Mouse (Mus musculus) layer of hippocampus, adult 18-20 months (tissue): Measurements from ENCODE around the gene Slc9a9. TPM values are rescaled to one million over a fixed set of nuclear protein-coding genes. Genes with fewer than 3 reads are reported as not detected.

ENCODE experiments used
- DNase-seq, 2 experiments: peaks; one replicate each; pipeline ENCODE4 v3.0.0; 2022; ENCODE audit warnings: low spot score in 2 of 2
- total RNA-seq, 2 experiments: library from RNA; stranded (reverse); gene quantifications; 2 replicates each; pipeline ENCODE4 v1.2.3; 2021

Slc9a9 gene
- total RNA-seq, 2 experiments from 2014 or later = 16.2 TPM

DNA sequence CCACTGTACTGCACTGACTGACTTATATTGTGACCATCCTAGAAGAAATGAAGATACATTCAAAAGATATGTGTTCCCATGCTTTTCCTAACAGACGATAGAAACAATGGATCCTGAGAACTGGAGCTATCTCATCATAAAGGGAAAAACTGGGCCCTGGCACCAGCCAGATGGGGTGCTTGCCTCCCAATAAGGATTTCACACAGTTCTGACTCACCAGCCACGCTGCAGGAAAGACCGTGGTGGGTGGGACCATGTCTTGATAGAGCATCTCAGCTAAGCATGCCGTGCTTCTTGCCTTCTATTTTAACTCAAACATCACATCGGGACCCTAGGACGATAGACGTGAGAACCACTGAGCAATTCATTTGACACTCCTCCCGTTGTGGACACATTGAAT is 60.7 kb downstream of the Slc9a9 start:
- no peak for DNase-seq

GRCm38 (mm10) chr9:94732136-94732535 is 62.4 kb downstream of the Slc9a9 start:
- DNase-seq = no peak

DNA sequence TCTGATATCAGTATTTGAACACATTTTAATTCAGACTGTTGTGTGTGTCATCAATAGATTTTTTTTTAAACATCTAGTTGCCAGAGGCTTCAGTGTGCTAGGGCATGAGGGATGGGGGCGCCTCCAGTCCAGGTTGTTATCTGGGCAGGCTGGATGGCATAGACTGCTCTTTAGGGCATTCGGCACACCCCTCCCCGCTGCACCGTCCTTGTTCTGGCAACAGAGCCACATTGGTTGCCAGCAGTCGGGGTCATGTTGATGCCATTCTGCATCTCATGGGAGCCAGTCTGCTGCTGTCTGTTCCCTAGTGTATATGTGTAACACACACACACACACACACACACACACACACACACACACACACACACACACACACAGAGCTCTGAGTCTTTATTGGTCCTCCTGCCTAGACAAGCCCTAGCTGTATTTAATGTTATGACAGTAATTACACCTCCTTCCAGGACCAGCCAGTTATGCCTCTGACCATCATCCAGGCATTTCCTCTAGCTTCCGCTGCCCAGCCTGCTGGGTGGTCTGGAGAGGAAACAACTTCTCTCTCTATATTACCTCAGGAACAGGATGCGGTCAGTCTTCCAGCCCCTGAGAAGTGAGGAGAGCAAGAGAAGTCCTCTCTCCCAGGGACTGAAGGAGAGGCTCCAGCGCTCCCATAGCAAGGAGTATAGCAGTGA is 63.0 kb downstream of the Slc9a9 start:
- no peak for DNase-seq

DNA sequence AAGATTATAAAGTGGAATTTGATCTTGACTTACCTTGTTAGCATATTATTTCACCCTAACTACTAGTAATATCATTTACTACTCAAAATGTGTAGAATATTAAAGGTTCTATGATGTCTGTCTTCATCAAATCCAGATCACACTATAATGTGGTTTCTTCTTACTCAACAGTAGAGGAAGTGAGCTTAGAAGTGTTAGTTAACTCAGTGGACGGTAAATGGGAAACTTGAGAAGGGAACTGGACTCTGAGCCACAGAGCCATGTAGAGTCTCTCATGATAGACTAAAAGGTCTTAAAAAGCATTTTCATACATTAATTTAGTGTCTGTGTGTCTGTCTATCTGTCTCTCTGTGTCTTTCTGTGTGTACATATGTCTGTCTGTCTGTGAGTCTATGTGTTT is 64.6 kb downstream of the Slc9a9 start:
- no peak for DNase-seq

DNA sequence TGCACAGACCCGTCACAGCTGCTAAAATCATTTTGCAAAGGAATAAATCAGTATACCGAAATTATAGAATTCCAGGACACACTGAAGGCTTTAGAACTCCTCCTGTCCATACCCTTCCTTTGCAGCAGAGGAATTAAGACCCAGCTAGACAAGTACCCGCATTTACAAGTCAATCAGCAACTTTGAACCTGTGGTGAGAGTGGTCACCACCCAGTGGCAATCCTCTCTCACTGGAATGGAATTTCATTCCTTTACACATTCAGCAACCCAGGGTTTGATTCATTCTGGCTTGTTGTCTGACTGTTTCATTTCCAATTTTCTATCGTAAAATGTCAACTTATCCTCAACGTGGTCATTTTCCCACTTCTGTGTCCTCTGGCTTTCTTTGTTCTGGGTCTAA is 67.5 kb downstream of the Slc9a9 start:
- no peak for DNase-seq

DNA sequence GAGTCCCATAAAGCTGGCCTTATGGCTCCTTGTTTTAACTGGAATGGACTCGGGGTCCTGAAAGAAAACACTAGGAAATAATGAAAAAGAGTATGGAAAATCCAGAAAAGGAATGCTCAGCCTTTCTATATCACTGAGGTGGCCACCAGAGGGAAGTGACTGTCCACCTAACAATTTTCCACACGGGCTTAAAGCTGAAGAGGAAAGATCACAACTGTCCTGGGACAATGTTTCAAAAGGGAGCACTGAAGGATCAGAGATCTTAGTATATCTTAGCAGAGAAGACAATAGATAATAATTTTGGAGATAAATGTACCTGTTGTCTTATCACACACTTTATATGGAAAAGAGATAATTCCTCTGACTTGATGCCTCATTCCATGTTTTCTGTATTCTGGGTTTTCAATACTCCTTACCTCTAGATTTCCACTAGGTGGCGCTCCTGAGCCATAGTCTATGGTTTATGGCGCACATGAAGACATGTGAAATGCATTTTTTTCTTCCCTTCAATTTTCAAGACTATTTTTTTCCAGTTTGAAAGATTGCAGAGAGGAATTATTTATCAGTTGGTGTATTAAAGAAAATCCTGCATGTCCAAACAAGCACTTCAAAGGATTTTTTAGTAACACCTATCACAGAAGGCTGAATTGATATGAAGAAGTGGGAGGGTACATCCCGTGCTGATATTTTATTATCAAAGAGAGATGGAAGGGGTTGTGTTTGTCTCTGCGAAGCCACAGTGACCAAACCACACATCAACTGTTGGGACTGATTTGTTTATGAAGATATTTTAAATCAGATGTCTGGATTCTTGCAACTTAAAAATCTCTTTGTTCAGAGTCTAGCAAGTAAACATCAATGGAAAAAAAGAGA is 69.1 kb downstream of the Slc9a9 start:
- peak; percentile 57 to 86 for DNase-seq

GRCm38 (mm10) chr9:94740841-94741240 is 71.1 kb downstream of the Slc9a9 start:
- no peak for DNase-seq

DNA sequence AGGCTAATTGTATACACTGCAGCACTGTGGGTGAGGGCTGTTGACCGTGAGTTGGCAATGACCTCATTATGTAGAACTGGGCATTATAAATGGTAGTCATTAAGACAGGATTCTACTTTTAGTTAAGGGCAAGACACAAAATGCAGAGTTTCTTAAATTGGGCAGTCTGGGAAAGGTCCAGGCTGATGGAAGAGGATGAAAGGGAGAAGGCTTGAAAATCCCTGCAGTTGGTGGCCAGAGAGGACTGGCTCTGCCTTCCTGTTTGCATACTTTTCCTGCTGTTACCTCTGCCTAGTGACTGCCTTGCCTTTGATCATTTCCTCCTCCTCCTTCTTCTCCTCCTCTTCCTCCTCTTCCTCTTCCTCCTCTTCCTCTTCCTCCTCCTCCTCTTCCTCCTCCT is 73.6 kb downstream of the Slc9a9 start:
- no peak for DNase-seq

DNA sequence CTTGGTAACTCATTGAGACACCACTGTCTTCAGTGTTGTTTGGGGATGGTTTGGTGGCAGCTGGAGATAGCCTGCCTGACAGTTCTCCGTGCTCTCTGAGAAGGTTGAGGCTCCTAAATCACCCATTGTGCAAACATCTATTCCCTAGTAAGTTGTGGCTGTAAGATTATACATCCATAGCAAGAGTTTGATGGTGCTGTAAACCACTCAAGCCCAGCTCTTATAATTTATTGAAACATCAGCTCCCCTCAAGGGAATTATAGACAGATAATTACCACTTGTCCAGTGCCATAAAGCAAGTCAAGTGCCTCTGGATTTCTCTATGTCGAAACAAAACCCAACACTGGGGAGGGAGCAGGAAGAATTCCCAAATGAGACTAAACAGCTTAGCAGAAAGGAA is 78.8 kb downstream of the Slc9a9 start:
- no peak for DNase-seq

DNA sequence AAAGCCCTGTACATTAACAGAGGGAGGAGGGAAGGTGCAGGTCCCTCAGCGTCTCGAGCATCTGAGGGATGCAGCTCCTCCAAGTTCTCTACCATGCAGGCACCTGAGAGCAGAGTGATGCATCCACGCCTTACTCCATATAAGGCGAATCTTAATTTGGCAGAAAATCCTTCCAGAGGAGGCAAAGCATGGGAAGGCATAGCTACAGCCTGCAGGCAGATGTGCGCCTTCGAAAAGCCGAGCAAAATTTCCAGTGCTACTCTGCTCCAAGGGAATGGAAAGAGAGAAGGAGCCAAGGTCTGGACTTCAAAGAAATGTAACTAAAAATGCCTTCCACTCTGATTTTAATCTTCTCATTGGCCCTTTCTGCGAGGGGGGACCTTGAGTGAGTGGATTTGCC is 80.5 kb downstream of the Slc9a9 start:
- no peak for DNase-seq

DNA sequence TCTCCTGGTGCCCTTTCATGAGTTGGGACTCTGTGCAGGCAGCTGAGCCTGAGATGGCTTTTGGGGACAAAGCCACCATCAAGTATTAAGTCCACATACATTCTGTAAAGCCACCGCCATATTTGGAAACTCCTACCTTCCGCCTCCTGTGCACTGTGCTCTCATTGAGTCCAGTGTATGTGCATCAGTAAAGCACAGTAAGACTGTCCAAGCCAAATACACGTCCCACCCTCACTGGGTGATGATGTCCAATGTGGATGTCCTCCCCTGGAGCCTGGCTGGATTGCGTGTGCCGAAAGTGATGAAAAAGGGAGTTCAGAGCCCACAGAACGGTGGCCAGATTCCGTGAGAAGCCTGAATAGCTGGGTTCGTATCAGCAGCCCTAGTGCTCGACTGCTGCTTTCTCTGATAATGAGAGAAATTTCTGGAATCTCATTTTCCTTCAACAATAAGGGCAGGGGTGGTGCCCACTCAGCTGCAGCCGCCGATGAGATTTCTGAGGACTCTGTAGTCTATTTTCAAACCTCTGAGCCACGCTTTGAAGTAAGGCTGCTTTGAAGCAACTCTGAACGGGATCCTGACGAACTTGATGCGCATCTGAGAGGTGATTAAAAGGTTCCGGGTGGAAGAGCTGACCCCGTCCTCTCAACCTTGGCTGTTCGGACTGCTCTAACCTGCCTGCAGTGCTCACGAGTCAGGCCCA is 81.4 kb downstream of the Slc9a9 start:
- DNase-seq = no peak

- DNase-seq = no peak
Observed at GRCm38 (mm10) chr9:94751638-94752021, 81.9 kb downstream of the Slc9a9 start.

GRCm38 (mm10) chr9:94752121-94752520 is 82.4 kb downstream of the Slc9a9 start:
- no peak for DNase-seq

GRCm38 (mm10) chr9:94759904-94760303 is 90.2 kb downstream of the Slc9a9 start:
- no peak for DNase-seq

GRCm38 (mm10) chr9:94768114-94768513 is 98.4 kb downstream of the Slc9a9 start:
- DNase-seq = no peak

DNA sequence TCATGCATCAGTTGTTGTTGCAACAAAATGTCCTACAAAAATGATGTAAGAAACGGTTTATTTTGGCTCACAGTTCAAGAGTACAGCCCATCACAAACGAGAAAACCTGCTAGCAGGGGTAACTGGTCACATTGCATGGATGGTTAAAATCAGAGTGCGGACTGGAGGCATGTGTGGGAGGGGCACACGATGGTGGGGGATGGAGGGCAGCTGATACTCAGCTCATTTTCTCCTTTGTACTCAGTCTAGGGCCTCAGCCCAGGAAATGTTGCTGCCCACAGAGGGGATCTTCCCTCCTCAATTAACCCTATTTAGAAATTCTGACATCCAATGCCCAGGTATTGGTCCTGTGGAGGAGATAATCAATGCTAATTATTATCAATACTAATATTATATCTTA is 98.8 kb downstream of the Slc9a9 start:
- DNase-seq = no peak

DNA sequence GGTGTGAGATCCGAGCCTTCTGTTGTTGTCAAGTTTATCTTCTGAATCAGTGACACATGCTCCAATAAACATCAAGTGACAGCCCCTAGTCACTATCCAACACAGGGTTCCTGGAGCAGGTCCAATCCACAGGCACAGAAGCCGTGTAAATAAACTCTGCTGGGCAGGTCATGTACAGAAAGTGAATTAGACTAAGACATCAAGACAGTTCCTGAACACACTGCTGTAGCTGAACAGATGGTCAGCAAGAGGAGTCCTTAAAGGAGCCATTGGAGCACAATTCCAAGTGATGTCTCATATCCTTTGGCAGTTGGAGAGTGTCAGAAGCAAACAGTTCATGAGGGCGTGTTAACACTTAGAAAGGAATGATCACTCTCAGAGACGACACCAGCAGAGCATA is 103.6 kb downstream of the Slc9a9 start:
- DNase-seq = no peak

DNA sequence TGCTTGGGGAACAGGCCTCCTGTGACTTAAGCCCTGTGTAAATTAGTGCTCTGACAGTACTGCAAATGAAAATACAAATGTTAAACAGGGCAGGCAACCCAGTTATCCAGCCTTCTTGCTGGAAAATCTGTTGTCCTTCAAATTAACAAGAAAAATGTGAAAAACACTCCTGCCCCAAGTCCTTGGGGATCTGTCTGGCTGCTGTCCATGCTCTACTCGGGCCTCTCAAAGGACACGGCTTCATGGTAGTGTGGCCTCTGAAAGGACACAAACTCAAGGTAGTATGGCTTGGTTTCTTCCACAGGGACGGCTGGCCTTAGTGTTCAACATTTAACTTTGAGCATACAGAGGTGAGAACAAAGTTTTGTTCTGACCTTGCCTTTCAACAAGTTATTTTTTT is 118.6 kb downstream of the Slc9a9 start:
- no peak for DNase-seq

DNA sequence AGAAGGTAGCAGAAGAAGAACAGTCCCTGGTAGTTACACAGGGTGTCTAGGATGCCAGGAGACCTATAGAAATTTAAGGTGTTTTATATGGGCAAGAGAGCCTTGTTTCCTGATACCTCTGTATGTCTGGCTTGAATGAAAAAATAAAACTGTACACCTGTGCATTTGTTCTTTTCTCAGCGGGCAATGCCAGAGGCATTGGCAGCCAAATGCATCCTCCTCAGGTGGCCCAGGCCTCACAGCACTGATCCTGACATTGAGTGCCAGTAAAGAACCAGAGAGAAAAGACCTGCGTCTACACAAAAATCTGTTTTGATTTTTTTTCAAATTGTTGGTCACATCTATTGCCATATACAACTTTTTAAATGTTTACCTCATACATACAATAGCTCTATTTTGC is 121.3 kb downstream of the Slc9a9 start:
- DNase-seq = no peak

DNA sequence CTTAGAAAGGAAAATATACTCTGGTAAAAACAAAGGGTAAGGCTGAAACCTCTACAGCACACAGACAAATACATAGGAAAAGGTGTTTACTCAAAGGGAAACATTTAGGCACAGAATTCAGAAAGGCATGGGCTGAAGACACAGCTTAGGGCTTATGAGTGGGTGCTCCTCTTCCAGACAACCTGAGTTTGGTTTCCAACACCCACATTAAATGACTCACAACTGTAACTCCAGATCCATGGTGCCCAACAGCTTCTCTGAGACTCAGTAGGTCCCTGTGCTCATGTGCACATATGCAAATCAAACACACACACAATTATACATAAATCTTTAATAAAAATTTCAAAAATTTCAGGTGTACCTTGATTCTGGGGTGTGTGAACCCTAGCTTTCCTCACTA is 133.4 kb downstream of the Slc9a9 start:
- no peak for DNase-seq

DNA sequence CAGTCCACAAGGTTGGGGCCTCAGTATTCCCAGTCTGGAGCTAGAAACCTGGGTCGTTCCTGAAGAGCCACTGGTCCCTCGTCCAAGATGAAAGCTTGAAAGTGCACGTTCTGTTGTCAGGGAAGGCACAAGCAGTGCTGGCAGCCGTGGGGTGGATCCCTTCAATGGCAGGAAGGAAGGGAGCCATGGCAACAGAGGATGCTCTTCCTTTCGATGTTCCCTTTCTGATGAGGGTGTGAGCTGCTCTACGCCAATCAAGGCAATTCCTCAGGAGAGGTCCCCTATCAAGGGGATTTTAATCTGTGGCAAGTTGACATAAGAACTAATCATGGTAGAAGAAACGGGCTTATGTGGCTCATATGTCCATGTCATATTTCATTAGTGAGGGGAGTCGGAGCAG is 135.8 kb downstream of the Slc9a9 start:
- no peak for DNase-seq

DNA sequence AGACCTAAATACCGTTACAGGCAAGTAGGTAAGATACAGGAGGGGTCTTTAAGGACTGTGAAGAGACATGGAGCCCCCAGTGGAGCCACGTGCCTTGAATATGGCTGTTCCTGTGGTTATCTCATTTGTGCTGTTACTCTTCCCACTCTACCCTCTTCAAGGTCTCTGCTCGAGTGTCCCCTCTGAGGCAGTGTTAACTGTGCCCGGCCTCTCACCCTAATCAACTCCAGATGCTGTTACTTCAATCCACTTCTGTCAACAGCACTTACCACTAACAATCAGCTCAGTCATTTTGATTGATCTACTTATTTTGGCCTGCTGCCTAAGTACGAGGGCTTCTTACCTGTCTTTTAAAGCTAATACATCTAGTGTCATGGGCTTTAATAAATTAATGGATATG is 145.8 kb downstream of the Slc9a9 start:
- no peak for DNase-seq
